Mouse (Mus musculus) limb, embryonic 11.5 days (tissue): ENCODE measurements around the gene Dnajb12. TPM values are rescaled to one million over a fixed set of nuclear protein-coding genes. Genes with fewer than 3 reads are reported as not detected.

Experiments
- ATAC-seq: fragments of 200-750 bp; cut with Nextera tagmentation; 2 replicates; pipeline ENCODE4 v1.8.0; 2017; ENCODE audit warnings: low read depth; ENCODE audit not compliant: insufficient number of reproducible peaks, low FRiP score, low TSS enrichment
- DNase-seq: peaks from one replicate; pipeline ENCODE4 v3.0.0-alpha.2; 2015; ENCODE audit warnings: low spot score
- H3K27ac ChIP-seq: fragments of 300-500 bp; sonication (generic); replicated peaks from 2 replicates; pipeline ENCODE4 v1.5.1; 2014; ENCODE audit warnings: low read depth, mild to moderate bottlenecking, low read length
- H3K27me3 ChIP-seq: fragments of 300-500 bp; sonication (generic); 2 replicates; pipeline ENCODE4 v1.6.1; 2014; ENCODE audit warnings: mild to moderate bottlenecking, low read length, mixed read lengths; ENCODE audit not compliant: control insufficient read depth, insufficient read depth
- H3K36me3 ChIP-seq: fragments of 300-500 bp; sonication (generic); 2 replicates; pipeline ENCODE4 v1.6.1; 2014; ENCODE audit warnings: mild to moderate bottlenecking, low read length, moderate library complexity, mixed read lengths; ENCODE audit not compliant: control insufficient read depth, insufficient read depth
- H3K4me1 ChIP-seq: fragments of 300-500 bp; sonication (generic); 2 replicates; pipeline ENCODE4 v1.6.1; 2014; ENCODE audit warnings: low read length, mixed read lengths; ENCODE audit not compliant: control insufficient read depth, insufficient read depth
- H3K4me2 ChIP-seq: fragments of 300-500 bp; sonication (generic); 2 replicates; pipeline ENCODE4 v1.6.1; 2014; ENCODE audit warnings: low read depth, mild to moderate bottlenecking, moderate library complexity; ENCODE audit not compliant: severe bottlenecking
- H3K4me3 ChIP-seq: fragments of 300-500 bp; sonication (generic); 2 replicates; pipeline ENCODE4 v1.5.1; 2014; ENCODE audit warnings: low read depth, low read length
- H3K9ac ChIP-seq: fragments of 300-500 bp; sonication (generic); 2 replicates; pipeline ENCODE4 v1.6.1; 2014; ENCODE audit warnings: mild to moderate bottlenecking, low read length
- H3K9me3 ChIP-seq: fragments of 300-500 bp; sonication (generic); 2 replicates; pipeline ENCODE4 v1.6.1; 2016; ENCODE audit warnings: low read length; ENCODE audit not compliant: control insufficient read depth
- WGBS: fragments of 180-500 bp; shearing (Covaris S2); extraction: QIAGEN DNeasy Blood & Tissue Kit; methylation state at CpG from one replicate; pipeline ENCODE4 v1.1.7; 2014; 5-methylcytosine and 5-hydroxymethylcytosine counted together
- polyA plus RNA-seq: library from polyadenylated mRNA; unstranded; fragments of >200 nt; fragmentation: Nextera tagmentation; extraction: Ambion mirVana; gene quantifications from 2 replicates; pipeline ENCODE4 v1.2.1, GENCODE M21; 2014

Gene Dnajb12
- polyA plus RNA-seq, 1 experiment from 2014 or later, result 23.8 TPM

DNA sequence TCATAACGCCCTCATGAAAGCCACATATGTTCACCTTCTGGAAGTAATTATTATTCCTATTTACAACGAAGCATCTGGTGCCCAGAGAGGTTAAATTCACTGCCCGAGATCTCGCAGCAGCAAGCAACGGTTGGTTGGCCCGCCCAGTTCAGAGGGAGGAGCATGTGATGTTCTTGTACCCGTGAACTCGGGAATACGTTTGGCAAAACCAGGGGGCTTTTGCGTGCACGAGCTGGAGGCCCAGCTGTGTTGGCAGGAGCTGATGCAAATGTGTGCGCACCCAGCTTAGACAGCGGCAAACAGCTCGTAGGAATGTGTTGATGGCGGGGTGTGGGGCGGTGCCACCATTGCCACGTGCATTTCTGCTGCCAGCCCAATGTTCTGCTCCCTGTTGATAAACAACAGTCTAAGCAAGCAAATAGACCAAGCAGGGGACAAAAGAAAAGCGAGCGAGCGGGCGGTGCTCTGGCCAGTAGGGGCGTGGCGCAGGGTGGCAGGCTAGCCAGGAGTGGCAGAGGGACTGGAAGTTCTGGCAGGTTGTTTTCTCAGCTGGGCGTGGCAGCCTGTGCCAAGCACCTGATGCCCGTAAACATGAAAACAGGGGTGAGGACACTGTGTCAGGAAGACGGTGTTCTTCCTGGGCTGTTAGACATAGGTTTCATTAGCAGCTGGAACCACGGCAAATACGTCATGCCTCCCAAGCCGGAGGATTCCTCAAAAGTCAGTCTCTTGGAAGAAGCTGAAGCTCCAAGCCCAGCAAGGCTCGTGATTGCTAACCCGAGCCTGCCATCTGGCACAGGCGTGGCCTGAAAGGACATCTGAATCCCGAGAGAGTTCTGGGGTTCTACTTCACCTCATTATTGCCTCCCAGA, 41.7 kb downstream of the Dnajb12 start:
- Histone ChIP-seq H3K36me3 (no peaks in the 10 kb centered on the region), H3K4me3 (peak overlapping the region; percentile 26), H3K9me3 (no peaks in the 10 kb centered on the region), H3K27ac (peak overlapping the region; percentile 96), H3K27me3 (no peaks in the 10 kb centered on the region), H3K9ac (peak overlapping the region; percentile 60), H3K4me1 (peaks cover 39% of the 10 kb centered on the region), H3K4me2 (peak overlapping the region; percentile 66)
- DNase-seq (peak; percentile 89), ATAC-seq (peak; percentile 70)
- WGBS, result 4% methylated on average over 33 of the region's 33 CpGs

DNA sequence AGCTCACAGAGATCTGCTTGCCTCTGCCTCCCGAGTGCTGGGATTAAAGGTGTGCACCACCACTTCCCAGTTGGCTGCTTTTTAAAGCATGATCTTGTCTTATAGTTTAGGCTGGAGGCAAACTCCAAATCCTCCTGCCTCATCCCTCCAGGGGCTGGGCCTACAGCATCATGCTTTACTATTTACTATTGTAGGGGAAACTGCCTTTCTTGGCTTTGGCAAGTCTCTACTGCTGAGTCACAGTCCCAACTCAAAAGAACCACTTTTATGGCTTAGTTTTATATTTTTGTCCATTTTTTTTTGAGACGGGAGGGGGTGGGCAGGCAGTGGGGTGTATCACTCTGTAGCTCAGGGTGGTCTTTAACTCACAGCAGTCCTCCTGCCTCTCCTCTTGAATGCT, 44.1 kb downstream of the Dnajb12 start:
- ATAC-seq, result no peak
- Histone ChIP-seq H3K27ac (no peak overlapping the region), H3K9me3 (no peaks in the 10 kb centered on the region), H3K9ac (no peak overlapping the region), H3K4me3 (no peak overlapping the region), H3K27me3 (no peaks in the 10 kb centered on the region), H3K4me2 (no peak overlapping the region), H3K36me3 (no peaks in the 10 kb centered on the region), H3K4me1 (peaks cover 29% of the 10 kb centered on the region)
- no peak for DNase-seq
- WGBS, result 82% methylated on average over 2 of the region's 2 CpGs

DNA sequence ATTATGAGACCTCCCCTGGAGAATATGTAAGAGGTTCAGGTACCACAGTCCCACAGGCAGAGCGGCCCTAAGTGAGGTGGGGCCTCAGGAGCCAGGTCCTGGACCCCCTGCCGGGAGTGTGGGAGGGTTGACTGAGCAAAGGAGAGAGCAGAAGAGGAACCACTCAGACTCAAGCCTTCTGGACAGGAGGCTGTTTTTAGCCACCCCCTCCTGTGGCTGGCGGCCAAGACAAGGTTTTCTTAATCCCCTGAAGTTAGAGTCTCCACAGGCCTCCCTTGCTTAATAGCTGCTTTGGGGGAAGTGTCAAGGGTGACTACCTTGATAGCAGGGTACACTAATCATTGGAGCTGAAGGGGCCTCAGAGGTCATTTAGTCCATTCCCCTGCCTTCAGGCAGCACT, 44.9 kb downstream of the Dnajb12 start:
- no peaks in the 10 kb centered on the region for H3K27me3 ChIP-seq
- H3K4me2 ChIP-seq, result no peak overlapping the region
- WGBS, result 28% methylated on average over 3 of the region's 3 CpGs
- no peaks in the 10 kb centered on the region for H3K36me3 ChIP-seq
- H3K4me1 ChIP-seq, result peaks cover 27% of the 10 kb centered on the region
- no peak overlapping the region for H3K27ac ChIP-seq
- no peak overlapping the region for H3K4me3 ChIP-seq
- ATAC-seq (no peak), DNase-seq (no peak)
- H3K9ac ChIP-seq, result no peak overlapping the region
- no peaks in the 10 kb centered on the region for H3K9me3 ChIP-seq

DNA sequence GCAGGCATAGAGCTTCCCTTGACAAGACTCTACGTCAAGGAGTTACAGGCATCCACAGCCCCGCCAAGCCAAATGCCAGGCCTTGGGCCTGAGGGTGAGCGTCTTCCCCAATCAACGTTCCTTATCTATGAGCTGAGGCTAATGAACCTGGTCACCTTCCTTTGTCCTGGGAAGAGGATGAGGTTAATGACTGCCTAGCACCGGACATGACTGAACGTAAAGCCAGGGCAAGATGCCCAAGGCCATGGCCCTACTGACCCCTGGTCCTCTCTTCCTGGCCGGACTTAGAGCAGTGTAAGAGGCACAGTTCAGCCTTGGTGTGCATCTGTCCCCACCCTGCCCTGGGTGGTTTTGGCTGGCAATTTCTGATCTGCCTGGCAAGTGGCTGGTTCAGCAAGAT, 49.8 kb downstream of the Dnajb12 start:
- 87% methylated on average over 7 of the region's 7 CpGs for WGBS
- Histone ChIP-seq H3K4me3 (no peak overlapping the region), H3K9ac (no peak overlapping the region), H3K4me1 (0 out of 2 replicates have a peak, but pooled peaks cover 2% of the 10 kb centered on the region), H3K27ac (no peak overlapping the region), H3K4me2 (no peak overlapping the region), H3K27me3 (no peaks in the 10 kb centered on the region), H3K9me3 (no peaks in the 10 kb centered on the region), H3K36me3 (no peaks in the 10 kb centered on the region)
- DNase-seq (no peak), ATAC-seq (0 out of 2 replicates have a peak, but pooled peaks have one; percentile 32)

DNA sequence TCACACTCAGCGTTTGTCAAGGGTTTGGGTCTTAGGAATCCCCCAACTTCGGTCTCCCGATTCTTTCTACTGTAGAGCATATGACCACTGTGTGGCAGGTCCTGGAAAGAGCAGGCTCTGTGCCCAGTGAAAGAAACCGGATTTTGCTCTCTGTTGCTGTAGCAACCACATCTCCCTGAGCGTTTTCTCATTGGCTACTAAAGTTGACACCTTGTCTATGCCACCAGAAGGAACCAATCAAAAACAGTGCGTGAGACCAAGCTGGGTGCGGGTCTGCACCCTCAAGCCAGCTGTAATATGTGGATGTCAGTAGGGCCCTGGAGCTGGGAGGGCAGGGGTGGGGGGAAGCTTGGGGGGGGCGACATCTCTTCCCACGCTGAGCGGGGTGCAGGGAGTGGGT, 51.6 kb downstream of the Dnajb12 start:
- Histone ChIP-seq H3K9ac (no peak overlapping the region; the same call in 1 of the 2 replicates), H3K27me3 (no peaks in the 10 kb centered on the region), H3K4me1 (no peaks in the 10 kb centered on the region), H3K27ac (0 out of 2 replicates have a peak overlapping the region, but pooled peaks have one; percentile 45), H3K4me2 (peak overlapping the region; percentile 28; the same call in 1 of the 2 replicates), H3K4me3 (no peak overlapping the region), H3K9me3 (no peaks in the 10 kb centered on the region), H3K36me3 (no peaks in the 10 kb centered on the region)
- DNase-seq (peak; percentile 67), ATAC-seq (peak; percentile 85)
- WGBS, result 27% methylated on average over 10 of the region's 10 CpGs

DNA sequence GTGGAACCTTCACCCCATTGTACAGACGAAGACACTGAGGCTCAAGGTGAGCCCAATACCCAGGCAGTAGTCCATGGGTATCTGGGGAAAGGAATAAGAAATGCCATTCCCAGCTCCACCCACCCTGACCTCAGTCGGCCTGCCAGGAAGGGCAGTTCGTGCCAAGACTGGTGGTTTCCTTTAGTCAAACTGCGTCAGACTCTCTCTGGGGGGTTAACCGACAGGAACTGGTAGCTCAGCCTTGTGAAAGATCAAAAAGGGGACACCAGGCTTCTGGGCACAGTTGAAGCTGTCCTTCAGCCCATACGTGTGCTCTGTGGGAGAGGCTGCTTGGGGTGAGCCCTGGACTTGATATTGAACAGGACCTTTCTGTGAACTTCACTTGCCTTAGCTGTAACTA, 53.2 kb downstream of the Dnajb12 start:
- Histone ChIP-seq H3K36me3 (no peaks in the 10 kb centered on the region), H3K27ac (no peak overlapping the region), H3K9ac (no peak overlapping the region), H3K27me3 (no peaks in the 10 kb centered on the region), H3K4me2 (no peak overlapping the region), H3K9me3 (no peaks in the 10 kb centered on the region), H3K4me1 (0 out of 2 replicates have a peak, but pooled peaks cover 3% of the 10 kb centered on the region), H3K4me3 (no peak overlapping the region)
- 85% methylated on average over 6 of the region's 6 CpGs for WGBS
- DNase-seq (no peak), ATAC-seq (no peak)

DNA sequence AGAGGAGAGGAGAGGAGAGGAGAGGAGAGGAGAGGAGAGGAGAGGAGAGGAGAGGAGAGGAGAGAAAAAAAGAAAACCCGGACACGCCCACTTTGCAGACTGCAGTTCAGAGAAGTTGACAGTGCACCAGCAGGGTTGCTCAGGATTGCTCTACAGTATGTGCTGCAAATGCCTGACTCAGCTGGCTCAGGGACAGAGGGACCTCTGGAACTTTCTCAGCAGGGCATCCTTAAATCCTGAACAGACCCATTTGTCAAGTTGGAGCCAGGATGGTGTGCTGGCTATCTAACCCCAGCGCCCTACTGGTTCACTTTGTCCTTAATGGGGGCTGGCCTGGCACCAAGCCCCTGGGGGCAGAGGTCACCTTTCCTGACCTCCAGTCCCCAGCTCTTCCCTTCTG, 54.7 kb downstream of the Dnajb12 start:
- Histone ChIP-seq H3K9me3 (no peaks in the 10 kb centered on the region), H3K27me3 (no peaks in the 10 kb centered on the region), H3K4me2 (no peak overlapping the region), H3K4me1 (0 out of 2 replicates have a peak, but pooled peaks cover 3% of the 10 kb centered on the region), H3K9ac (no peak overlapping the region), H3K36me3 (no peaks in the 10 kb centered on the region), H3K27ac (no peak overlapping the region), H3K4me3 (no peak overlapping the region)
- WGBS, result 61% methylated on average over 3 of the region's 3 CpGs
- ATAC-seq (no peak), DNase-seq (no peak)

DNA sequence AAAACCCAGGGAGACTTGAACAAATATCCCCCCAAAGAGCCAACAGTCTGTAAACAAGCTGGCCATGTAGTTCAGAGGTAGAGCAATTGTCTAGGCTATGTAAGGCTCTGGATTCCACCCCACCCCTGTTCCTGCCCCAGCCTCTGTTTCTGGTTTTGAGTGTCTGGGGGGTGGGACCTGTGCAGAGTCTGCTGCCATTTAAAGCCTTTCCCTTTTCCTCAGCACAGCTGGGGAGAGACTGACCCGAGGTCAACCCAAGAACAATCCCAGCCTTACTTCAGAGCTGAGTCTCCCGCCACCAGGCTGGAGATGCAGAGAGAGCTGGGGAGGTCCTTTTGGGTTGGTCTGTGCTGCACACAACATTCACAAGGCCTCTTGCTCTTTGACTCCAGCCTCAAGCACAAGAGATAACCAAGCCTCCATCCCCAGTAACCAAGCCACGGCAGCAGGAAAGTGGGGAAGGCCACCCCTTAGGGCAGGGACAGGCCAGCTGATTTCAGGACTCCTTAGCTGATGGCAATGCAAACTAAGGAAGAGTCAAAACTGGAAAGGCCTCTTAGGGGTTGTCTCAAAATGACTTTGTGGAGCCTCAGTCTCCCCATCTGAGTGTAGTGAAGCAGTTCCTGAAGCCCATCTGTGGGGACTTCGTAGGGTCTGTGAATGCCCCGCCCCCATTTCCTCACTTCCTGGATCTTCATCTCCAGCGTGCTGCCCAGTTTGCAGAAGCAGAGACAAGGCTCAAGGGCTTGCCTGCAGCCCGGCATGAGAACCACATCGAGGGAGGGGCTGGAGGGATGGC, 56.9 kb downstream of the Dnajb12 start:
- peak; percentile 57 for DNase-seq
- Histone ChIP-seq H3K9me3 (no peaks in the 10 kb centered on the region), H3K4me3 (no peak overlapping the region), H3K27me3 (no peaks in the 10 kb centered on the region), H3K4me2 (no peak overlapping the region), H3K27ac (peak overlapping the region; percentile 16; the same call in 1 of the 2 replicates), H3K36me3 (no peaks in the 10 kb centered on the region), H3K9ac (no peak overlapping the region), H3K4me1 (0 out of 2 replicates have a peak, but pooled peaks cover 3% of the 10 kb centered on the region)
- peak; percentile 74; the same call in 1 of the 2 replicates for ATAC-seq
- WGBS, result 49% methylated on average over 8 of the region's 8 CpGs
